Mouse (Mus musculus) adrenal gland, postnatal 0 days (tissue): ENCODE results near the gene 1110008L16Rik. TPM values are rescaled to one million over a fixed set of nuclear protein-coding genes. Genes with fewer than 3 reads are reported as not detected.

Experiments
- polyA plus RNA-seq: library from polyadenylated mRNA; unstranded; fragments of >200 nt; fragmentation: Nextera tagmentation; extraction: Ambion mirVana; gene quantifications from 2 replicates; pipeline ENCODE4 v1.2.1, GENCODE M21; 2015

Gene 1110008L16Rik
- polyA plus RNA-seq, result 8.5 and 14.1 TPM in 2 replicates

GRCm38 (mm10) chr12:55299336-55299735 lies at the start of gene 1110008L16Rik:
Gene 1110008L16Rik, plus strand, starts transcription at chr12:55299577.

GRCm38 (mm10) chr12:55302485-55303441 lies 3.4 kb downstream of the 1110008L16Rik start, which contains the start of gene Ppp2r3c:
Gene Ppp2r3c, minus strand, starts transcription at chr12:55302998.

GRCm38 (mm10) chr12:55384023-55384749 lies 84.8 kb downstream of the 1110008L16Rik start, which contains the start of gene Psma6:
Gene Psma6, plus strand, starts transcription at chr12:55384222.

Other genes starting within 250 kb of the 1110008L16Rik start
- 21.1 and 23.4 TPM in 2 replicates for gene 2700097O09Rik, start 219.5 kb upstream of the 1110008L16Rik start, polyA plus RNA-seq
- gene Srp54a, start 219.3 kb upstream of the 1110008L16Rik start, polyA plus RNA-seq, result 111 and 193 TPM in 2 replicates
- gene Fam177a, start 175.1 kb upstream of the 1110008L16Rik start, polyA plus RNA-seq, result 23.0 and 30.0 TPM in 2 replicates
- gene Srp54b, start 144.5 kb upstream of the 1110008L16Rik start, polyA plus RNA-seq, result 53.2 and 80.3 TPM in 2 replicates
- gene 1700047I17Rik2, start 100.0 kb upstream of the 1110008L16Rik start, polyA plus RNA-seq, result not detected in 2 replicates
- gene Srp54c, start 69.4 kb upstream of the 1110008L16Rik start, polyA plus RNA-seq, result 62.9 and 104 TPM in 2 replicates
- gene Ppp2r3c, start 3.4 kb downstream of the 1110008L16Rik start, polyA plus RNA-seq, result 13.1 and 13.8 TPM in 2 replicates
- 453 and 461 TPM in 2 replicates for gene Psma6, start 84.6 kb downstream of the 1110008L16Rik start, polyA plus RNA-seq
- 88.8 and 132 TPM in 2 replicates for gene Nfkbia, start 193.1 kb downstream of the 1110008L16Rik start, polyA plus RNA-seq